Mouse (Mus musculus): ENCODE results near the gene S100pbp.

Gene S100pbp

DNA sequence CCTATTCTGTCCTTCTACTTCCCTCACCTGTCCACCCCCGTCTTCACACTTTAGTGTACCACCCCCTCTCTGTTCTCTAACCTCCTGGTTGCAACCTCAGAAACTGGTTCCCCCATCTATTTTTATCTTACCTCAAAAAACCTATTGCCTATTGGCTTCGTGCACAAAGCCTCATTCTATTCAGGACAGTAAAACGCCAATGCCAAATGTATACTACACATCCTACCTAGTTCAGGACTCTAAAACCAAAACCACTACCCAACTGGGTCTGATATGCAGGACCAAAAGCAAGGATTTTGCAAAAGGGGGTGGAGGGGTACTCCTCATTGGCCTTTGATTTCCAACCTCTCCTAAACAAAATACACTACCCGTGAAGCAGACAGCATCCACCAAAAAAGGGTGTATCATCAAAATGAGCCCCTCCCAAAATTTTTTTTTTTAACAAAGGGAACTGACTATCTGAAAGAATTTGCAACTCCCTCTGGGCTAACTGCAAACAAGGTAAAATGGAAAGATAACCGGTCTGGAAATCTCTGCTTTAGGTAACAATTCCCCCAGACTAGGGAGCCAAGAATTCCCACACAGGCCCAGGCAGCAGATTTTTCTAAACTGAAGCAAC is 1.4 kb downstream of the S100pbp start:
- Histone ChIP-seq H3K27me3 (ENCODE audit: insufficient read depth, low read length) (no peaks in the 10 kb centered on the region), H3K9me3 (ENCODE audit: low read length) (no peaks in the 10 kb centered on the region), H3K4me3 (replicated peaks; ENCODE audit: low read length) (peak overlapping the region; percentile 94), H3K36me3 (ENCODE audit: insufficient read depth, low read length) (peaks cover 26% of the 10 kb centered on the region), H3K4me1 (replicated peaks; ENCODE audit: low read depth, low read length) (peaks cover 45% of the 10 kb centered on the region)
- TF ChIP-seq POU5F1 (IDR thresholded peaks at IDR 0.05; ENCODE audit: borderline replicate concordance, low read length) (no peak), CTCF (conservative IDR thresholded peaks at IDR 0.05; ENCODE audit: low read length) (no peak), NANOG (IDR thresholded peaks at IDR 0.05; ENCODE audit: borderline replicate concordance, low read length) (no peak)

GRCm38 (mm10) chr4:129179560-129179959 is 10.0 kb downstream of the S100pbp start:
- H3K36me3 ChIP-seq (ENCODE audit: insufficient read depth, low read length) = peaks cover 73% of the 10 kb centered on the region
- no peak overlapping the region for H3K4me3 ChIP-seq (replicated peaks; ENCODE audit: low read length)
- no peak for TF ChIP-seq NANOG (IDR thresholded peaks at IDR 0.05; ENCODE audit: borderline replicate concordance, low read length)
- no peak for TF ChIP-seq CTCF (conservative IDR thresholded peaks at IDR 0.05; ENCODE audit: low read length)
- TF ChIP-seq POU5F1 (IDR thresholded peaks at IDR 0.05; ENCODE audit: borderline replicate concordance, low read length) = no peak

GRCm38 (mm10) chr4:129172529-129172928 is 17.0 kb downstream of the S100pbp start:
- TF ChIP-seq NANOG (IDR thresholded peaks at IDR 0.05; ENCODE audit: borderline replicate concordance, low read length) (no peak), CTCF (conservative IDR thresholded peaks at IDR 0.05; ENCODE audit: low read length) (peak; percentile 12; the same call in 1 of the 2 replicates)
- Histone ChIP-seq H3K4me1 (replicated peaks; ENCODE audit: low read depth, low read length) (no peaks in the 10 kb centered on the region), H3K27me3 (ENCODE audit: insufficient read depth, low read length) (no peaks in the 10 kb centered on the region), H3K4me3 (replicated peaks; ENCODE audit: low read length) (no peak overlapping the region), H3K36me3 (ENCODE audit: insufficient read depth, low read length) (peaks cover 65% of the 10 kb centered on the region), H3K9me3 (ENCODE audit: low read length) (no peaks in the 10 kb centered on the region)

More at GRCm38 (mm10) chr4:129179560-129179959, 10.0 kb downstream of the S100pbp start:
- Histone ChIP-seq H3K9me3 (ENCODE audit: low read length) (no peaks in the 10 kb centered on the region), H3K27me3 (ENCODE audit: insufficient read depth, low read length) (no peaks in the 10 kb centered on the region), H3K4me1 (replicated peaks; ENCODE audit: low read depth, low read length) (peaks cover 4% of the 10 kb centered on the region)

GRCm38 (mm10) chr4:129161581-129162255 is 27.8 kb downstream of the S100pbp start:
- Histone ChIP-seq H3K9me3 (ENCODE audit: low read length) (no peaks in the 10 kb centered on the region), H3K4me3 (replicated peaks; ENCODE audit: low read length) (no peak overlapping the region)

GRCm38 (mm10) chr4:129161076-129161475 is 28.5 kb downstream of the S100pbp start:
- H3K9me3 ChIP-seq (ENCODE audit: low read length) = no peaks in the 10 kb centered on the region
- TF ChIP-seq CTCF (conservative IDR thresholded peaks at IDR 0.05; ENCODE audit: low read length) (no peak), NANOG (IDR thresholded peaks at IDR 0.05; ENCODE audit: borderline replicate concordance, low read length) (no peak), POU5F1 (IDR thresholded peaks at IDR 0.05; ENCODE audit: borderline replicate concordance, low read length) (no peak)
- no peak overlapping the region for H3K4me3 ChIP-seq (replicated peaks; ENCODE audit: low read length)
- H3K4me1 ChIP-seq (replicated peaks; ENCODE audit: low read depth, low read length) = peaks cover 30% of the 10 kb centered on the region
- H3K36me3 ChIP-seq (ENCODE audit: insufficient read depth, low read length) = peaks cover 36% of the 10 kb centered on the region
- no peaks in the 10 kb centered on the region for H3K27me3 ChIP-seq (ENCODE audit: insufficient read depth, low read length)

More at GRCm38 (mm10) chr4:129161581-129162255, 27.8 kb downstream of the S100pbp start:
- no peaks in the 10 kb centered on the region for H3K27me3 ChIP-seq (ENCODE audit: insufficient read depth, low read length)
- peaks cover 30% of the 10 kb centered on the region for H3K4me1 ChIP-seq (replicated peaks; ENCODE audit: low read depth, low read length)
- H3K36me3 ChIP-seq (ENCODE audit: insufficient read depth, low read length) = peaks cover 33% of the 10 kb centered on the region
- TF ChIP-seq POU5F1 (IDR thresholded peaks at IDR 0.05; ENCODE audit: borderline replicate concordance, low read length) = no peak
- peak; percentile 96 for TF ChIP-seq NANOG (IDR thresholded peaks at IDR 0.05; ENCODE audit: borderline replicate concordance, low read length)

DNA sequence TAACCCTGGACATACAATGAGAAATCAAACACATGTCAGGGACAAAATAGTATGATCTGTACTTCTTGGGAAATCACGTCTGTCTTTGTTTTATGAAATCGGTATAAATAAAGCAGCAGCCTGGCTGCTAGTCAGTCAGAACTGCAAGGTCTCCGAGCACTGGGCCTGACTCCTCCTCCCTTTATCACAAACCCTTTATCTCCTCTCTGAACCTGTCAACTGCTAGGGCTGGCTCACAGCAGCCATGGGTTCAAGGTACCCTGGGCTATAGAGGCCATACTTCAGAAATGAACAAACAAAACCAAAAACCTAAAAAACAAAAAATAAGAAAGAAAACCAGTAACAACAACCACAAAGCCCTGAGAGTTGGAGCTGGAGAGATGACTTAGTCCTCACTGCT is 31.0 kb downstream of the S100pbp start:
- Histone ChIP-seq H3K4me3 (replicated peaks; ENCODE audit: low read length) (no peak overlapping the region), H3K36me3 (ENCODE audit: insufficient read depth, low read length) (peaks cover 47% of the 10 kb centered on the region), H3K9me3 (ENCODE audit: low read length) (no peaks in the 10 kb centered on the region), H3K4me1 (replicated peaks; ENCODE audit: low read depth, low read length) (peaks cover 29% of the 10 kb centered on the region), H3K27me3 (ENCODE audit: insufficient read depth, low read length) (no peaks in the 10 kb centered on the region)
- TF ChIP-seq POU5F1 (IDR thresholded peaks at IDR 0.05; ENCODE audit: borderline replicate concordance, low read length) (no peak), CTCF (conservative IDR thresholded peaks at IDR 0.05; ENCODE audit: low read length) (no peak), NANOG (IDR thresholded peaks at IDR 0.05; ENCODE audit: borderline replicate concordance, low read length) (no peak)

DNA sequence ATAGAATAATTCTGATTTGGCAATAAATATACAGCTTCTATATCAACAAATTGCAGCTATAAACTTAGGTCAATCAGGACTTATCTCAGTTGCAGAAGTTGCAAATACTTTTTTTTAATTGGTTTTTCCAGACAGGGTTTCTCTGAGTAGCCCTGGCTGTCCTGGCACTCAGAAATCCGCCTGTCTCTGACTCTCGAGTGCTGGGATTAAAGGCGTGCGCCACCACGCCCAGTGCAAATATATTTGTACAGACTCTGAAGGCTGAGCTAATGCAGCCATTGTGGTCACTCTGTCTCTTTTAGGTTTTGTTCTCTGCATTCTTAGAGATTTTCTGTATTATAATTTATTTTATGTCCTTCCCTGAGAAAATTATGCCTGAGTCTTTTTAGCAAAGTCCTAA is 32.0 kb downstream of the S100pbp start:
- H3K27me3 ChIP-seq (ENCODE audit: insufficient read depth, low read length) = no peaks in the 10 kb centered on the region
- H3K4me1 ChIP-seq (replicated peaks; ENCODE audit: low read depth, low read length) = peaks cover 19% of the 10 kb centered on the region
- no peaks in the 10 kb centered on the region for H3K9me3 ChIP-seq (ENCODE audit: low read length)
- no peak for TF ChIP-seq POU5F1 (IDR thresholded peaks at IDR 0.05; ENCODE audit: borderline replicate concordance, low read length)
- no peak overlapping the region for H3K4me3 ChIP-seq (replicated peaks; ENCODE audit: low read length)
- H3K36me3 ChIP-seq (ENCODE audit: insufficient read depth, low read length) = peaks cover 57% of the 10 kb centered on the region

DNA sequence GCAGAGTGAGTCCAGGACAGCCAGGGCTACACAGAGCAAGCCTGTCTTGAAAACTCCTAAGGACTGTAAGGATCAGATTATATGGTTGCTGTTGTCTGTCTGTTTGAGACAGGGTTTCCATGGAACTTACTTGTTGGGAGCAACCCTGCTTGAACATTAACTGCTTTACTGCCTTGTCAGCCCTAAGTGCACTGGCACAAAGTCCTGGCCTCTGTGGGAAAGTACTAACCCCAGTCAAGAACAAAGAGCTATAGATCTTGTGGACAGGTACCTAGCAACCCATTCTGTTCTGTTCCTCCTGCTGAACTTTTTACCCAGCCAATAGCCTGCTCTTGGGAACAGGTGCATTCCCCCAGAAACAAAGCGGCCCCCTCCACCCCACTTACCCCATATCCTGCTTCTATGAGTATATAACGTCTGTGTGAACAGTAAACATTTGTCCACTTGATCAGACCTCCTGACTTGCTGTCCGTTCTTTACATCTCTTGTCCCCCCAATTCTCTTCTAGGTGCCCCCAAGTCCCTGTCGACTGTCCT is 38.2 kb downstream of the S100pbp start:
- no peaks in the 10 kb centered on the region for H3K9me3 ChIP-seq (ENCODE audit: low read length)

More for the DNA sequence above, 38.2 kb downstream of the S100pbp start:
- H3K36me3 ChIP-seq (ENCODE audit: insufficient read depth, low read length) = peaks cover 75% of the 10 kb centered on the region
- H3K27me3 ChIP-seq (ENCODE audit: insufficient read depth, low read length) = no peaks in the 10 kb centered on the region
- TF ChIP-seq POU5F1 (IDR thresholded peaks at IDR 0.05; ENCODE audit: borderline replicate concordance, low read length) (no peak), CTCF (conservative IDR thresholded peaks at IDR 0.05; ENCODE audit: low read length) (no peak), NANOG (IDR thresholded peaks at IDR 0.05; ENCODE audit: borderline replicate concordance, low read length) (no peak)
- peaks cover 13% of the 10 kb centered on the region for H3K4me1 ChIP-seq (replicated peaks; ENCODE audit: low read depth, low read length)
- H3K4me3 ChIP-seq (replicated peaks; ENCODE audit: low read length) = no peak overlapping the region
